Mouse (Mus musculus): ENCODE results near the gene Dap. TPM values are rescaled to one million over a fixed set of nuclear protein-coding genes. Genes with fewer than 3 reads are reported as not detected.

Dap gene
- polyA plus RNA-seq, 1 experiment from 2014 or later, result 124 TPM

- Histone ChIP-seq H3K27ac (ENCODE audit: low read depth, low read length) (no peak overlapping the region), H3K4me3 (ENCODE audit: low read depth, low read length) (no peak overlapping the region), H3K27me3 (replicated peaks; ENCODE audit: control insufficient read depth, insufficient read depth, low read length) (no peaks in the 10 kb centered on the region), H3K4me2 (replicated peaks; ENCODE audit: low read depth) (no peak overlapping the region), H3K9me3 (ENCODE audit: control insufficient read depth) (no peaks in the 10 kb centered on the region), H3K36me3 (ENCODE audit: control insufficient read depth, insufficient read depth) (no peaks in the 10 kb centered on the region), H3K4me1 (replicated peaks; ENCODE audit: control insufficient read depth, insufficient read depth, low read length) (no peaks in the 10 kb centered on the region), H3K9ac (ENCODE audit: low read depth, low read length) (no peak overlapping the region)
- ATAC-seq, result no peak
- 62% methylated on average over 17 of the region's 17 CpGs for WGBS
- TF ChIP-seq CTCF (IDR thresholded peaks at IDR 0.05; ENCODE audit: low read depth), result no peak
These were observed 61.0 kb downstream of the Dap start for GRCm38 (mm10) chr15:31284922-31285631.

GRCm38 (mm10) chr15:31285695-31286094 lies 61.6 kb downstream of the Dap start:
- H3K9me3 ChIP-seq (ENCODE audit: control insufficient read depth), result no peaks in the 10 kb centered on the region
- H3K9ac ChIP-seq (ENCODE audit: low read depth, low read length), result no peak overlapping the region
- no peak overlapping the region for H3K4me2 ChIP-seq (replicated peaks; ENCODE audit: low read depth)
- H3K27ac ChIP-seq (ENCODE audit: low read depth, low read length), result no peak overlapping the region
- 80% methylated on average over 3 of the region's 3 CpGs for WGBS
- no peak for ATAC-seq
- H3K4me1 ChIP-seq (replicated peaks; ENCODE audit: control insufficient read depth, insufficient read depth, low read length), result no peaks in the 10 kb centered on the region
- TF ChIP-seq CTCF (IDR thresholded peaks at IDR 0.05; ENCODE audit: low read depth), result no peak
- H3K4me3 ChIP-seq (ENCODE audit: low read depth, low read length), result no peak overlapping the region
- H3K36me3 ChIP-seq (ENCODE audit: control insufficient read depth, insufficient read depth), result no peaks in the 10 kb centered on the region
- no peaks in the 10 kb centered on the region for H3K27me3 ChIP-seq (replicated peaks; ENCODE audit: control insufficient read depth, insufficient read depth, low read length)

- H3K9ac ChIP-seq (ENCODE audit: low read depth, low read length), result no peak overlapping the region
- no peak for ATAC-seq
- H3K4me1 ChIP-seq (replicated peaks; ENCODE audit: control insufficient read depth, insufficient read depth, low read length), result no peaks in the 10 kb centered on the region
- H3K9me3 ChIP-seq (ENCODE audit: control insufficient read depth), result no peaks in the 10 kb centered on the region
- H3K27ac ChIP-seq (ENCODE audit: low read depth, low read length), result no peak overlapping the region
- WGBS, result 26% methylated on average over 3 of the region's 3 CpGs
- H3K4me2 ChIP-seq (replicated peaks; ENCODE audit: low read depth), result no peak overlapping the region
- TF ChIP-seq CTCF (IDR thresholded peaks at IDR 0.05; ENCODE audit: low read depth), result no peak
- H3K4me3 ChIP-seq (ENCODE audit: low read depth, low read length), result no peak overlapping the region
- no peaks in the 10 kb centered on the region for H3K36me3 ChIP-seq (ENCODE audit: control insufficient read depth, insufficient read depth)
- peaks cover 18% of the 10 kb centered on the region for H3K27me3 ChIP-seq (replicated peaks; ENCODE audit: control insufficient read depth, insufficient read depth, low read length)
These were observed 68.5 kb downstream of the Dap start for GRCm38 (mm10) chr15:31292627-31293026.

GRCm38 (mm10) chr15:31294311-31294710 lies 70.2 kb downstream of the Dap start:
- H3K27ac ChIP-seq (ENCODE audit: low read depth, low read length), result no peak overlapping the region
- no peak overlapping the region for H3K4me3 ChIP-seq (ENCODE audit: low read depth, low read length)
- H3K4me2 ChIP-seq (replicated peaks; ENCODE audit: low read depth), result no peak overlapping the region
- H3K4me1 ChIP-seq (replicated peaks; ENCODE audit: control insufficient read depth, insufficient read depth, low read length), result no peaks in the 10 kb centered on the region
- no peak for TF ChIP-seq CTCF (IDR thresholded peaks at IDR 0.05; ENCODE audit: low read depth)
- H3K9me3 ChIP-seq (ENCODE audit: control insufficient read depth), result no peaks in the 10 kb centered on the region
- H3K27me3 ChIP-seq (replicated peaks; ENCODE audit: control insufficient read depth, insufficient read depth, low read length), result peaks cover 20% of the 10 kb centered on the region
- ATAC-seq, result no peak
- H3K36me3 ChIP-seq (ENCODE audit: control insufficient read depth, insufficient read depth), result no peaks in the 10 kb centered on the region
- H3K9ac ChIP-seq (ENCODE audit: low read depth, low read length), result no peak overlapping the region
- WGBS, result 17% methylated on average over 2 of the region's 2 CpGs

DNA sequence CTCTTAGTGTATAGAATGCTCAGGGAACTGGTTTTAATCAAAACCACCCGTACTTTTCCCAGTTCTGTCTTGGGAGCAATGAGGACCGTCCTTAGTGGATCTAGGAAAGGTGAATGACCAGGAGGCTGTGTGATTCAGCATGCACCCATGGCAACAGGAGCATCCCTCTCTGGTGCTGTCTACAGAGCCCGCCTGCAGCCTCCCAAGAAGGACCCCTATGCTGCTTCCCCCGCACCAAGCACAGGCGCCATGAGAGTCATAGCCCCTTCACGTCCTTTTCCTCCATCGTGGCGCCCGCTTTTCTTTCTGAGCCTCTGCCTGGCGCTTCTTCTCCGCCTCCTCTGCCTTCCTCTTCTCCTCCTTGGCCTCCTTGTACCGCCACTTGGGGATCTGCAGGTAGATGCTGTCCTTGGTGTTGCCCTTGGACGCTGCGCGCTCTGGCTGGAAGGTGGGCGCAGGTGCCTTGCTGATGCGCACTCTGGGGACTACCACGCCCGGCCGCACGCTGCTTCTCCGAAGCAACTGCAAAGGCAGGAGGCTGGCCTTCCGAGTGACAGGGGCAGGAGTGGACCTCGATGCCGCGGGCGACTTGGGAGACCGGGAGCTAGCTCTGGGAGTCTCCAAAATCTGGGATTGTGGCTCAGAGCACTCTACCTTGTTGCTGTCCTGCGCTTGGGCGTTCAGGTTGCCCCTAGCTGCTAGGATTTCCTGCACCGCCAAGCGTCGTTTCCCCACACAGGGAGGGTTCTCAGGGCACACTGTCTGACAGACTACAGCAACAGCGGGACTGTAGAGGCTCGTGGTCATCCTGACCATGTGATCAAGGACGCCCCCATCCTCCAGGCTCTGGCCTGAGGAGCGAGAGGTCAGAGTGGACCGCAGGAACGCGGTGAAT lies 73.0 kb downstream of the Dap start:
- Histone ChIP-seq H3K9ac (ENCODE audit: low read depth, low read length) (no peak overlapping the region), H3K9me3 (ENCODE audit: control insufficient read depth) (no peaks in the 10 kb centered on the region), H3K27ac (ENCODE audit: low read depth, low read length) (no peak overlapping the region), H3K4me2 (replicated peaks; ENCODE audit: low read depth) (no peak overlapping the region), H3K4me3 (ENCODE audit: low read depth, low read length) (no peak overlapping the region; the same call in 1 of the 2 replicates), H3K27me3 (replicated peaks; ENCODE audit: control insufficient read depth, insufficient read depth, low read length) (peaks cover 20% of the 10 kb centered on the region), H3K4me1 (replicated peaks; ENCODE audit: control insufficient read depth, insufficient read depth, low read length) (no peaks in the 10 kb centered on the region), H3K36me3 (ENCODE audit: control insufficient read depth, insufficient read depth) (no peaks in the 10 kb centered on the region)
- TF ChIP-seq CTCF (IDR thresholded peaks at IDR 0.05; ENCODE audit: low read depth), result no peak
- ATAC-seq, result no peak
- 24% methylated on average over 40 of the region's 40 CpGs for WGBS

GRCm38 (mm10) chr15:31297777-31298137 lies 73.6 kb downstream of the Dap start:
- H3K4me1 ChIP-seq (replicated peaks; ENCODE audit: control insufficient read depth, insufficient read depth, low read length), result no peaks in the 10 kb centered on the region
- no peak overlapping the region; the same call in 1 of the 2 replicates for H3K4me3 ChIP-seq (ENCODE audit: low read depth, low read length)
- H3K9me3 ChIP-seq (ENCODE audit: control insufficient read depth), result no peaks in the 10 kb centered on the region
- WGBS, result 36% methylated on average over 13 of the region's 13 CpGs
- ATAC-seq, result no peak
- no peak overlapping the region for H3K4me2 ChIP-seq (replicated peaks; ENCODE audit: low read depth)
- no peaks in the 10 kb centered on the region for H3K36me3 ChIP-seq (ENCODE audit: control insufficient read depth, insufficient read depth)
- no peak overlapping the region for H3K27ac ChIP-seq (ENCODE audit: low read depth, low read length)
- no peak for TF ChIP-seq CTCF (IDR thresholded peaks at IDR 0.05; ENCODE audit: low read depth)
- H3K27me3 ChIP-seq (replicated peaks; ENCODE audit: control insufficient read depth, insufficient read depth, low read length), result peaks cover 20% of the 10 kb centered on the region
- H3K9ac ChIP-seq (ENCODE audit: low read depth, low read length), result no peak overlapping the region
